Comparison of ENCODE assay signal across 8 mouse cellular contexts in genomic region chr11:120240206-120240605, GRCm38 (mm10). TPM values are rescaled to one million over a fixed set of nuclear protein-coding genes. Genes with fewer than 3 reads are reported as not detected.
DNase-seq lines count a peak whose midpoint lies in the region; ATAC-seq and TF ChIP-seq lines count a peak whose summit lies in the region.

No protein-coding gene starts in this region.

- no peak for TF ChIP-seq CTCF in embryonic fibroblast, embryonic 13.5 days (IDR thresholded peaks at IDR 0.05; ENCODE audit: borderline replicate concordance, insufficient read depth, low read length)

- H3K27ac ChIP-seq in embryonic fibroblast, embryonic 13.5 days (ENCODE audit: insufficient read depth, low read length), result peak overlapping the region; percentile 93
- H3K27ac ChIP-seq in heart, embryonic 11.5 days (ENCODE audit: low read depth, low read length), result peak overlapping the region; percentile 92
- peak overlapping the region; percentile 98 for H3K27ac ChIP-seq in kidney, embryonic 14.5 days (ENCODE audit: low read depth, low read length)
- H3K27ac ChIP-seq in liver, embryonic 12.5 days, result peak overlapping the region; percentile 63
- H3K27ac ChIP-seq in neural tube, embryonic 12.5 days, result peak overlapping the region; percentile 94

- ATAC-seq in heart, embryonic 11.5 days (replicated peaks; ENCODE audit: insufficient number of reproducible peaks, low FRiP score, low TSS enrichment), result peak; percentile 67; the same call in 1 of the 2 replicates
- ATAC-seq in kidney, embryonic 14.5 days (ENCODE audit: low FRiP score, low TSS enrichment), result peak; percentile 43
- peak; percentile 55 for ATAC-seq in liver, embryonic 12.5 days
- no peak for ATAC-seq in neural tube, embryonic 12.5 days (ENCODE audit: low FRiP score, low read depth)
- no peak for ATAC-seq in erythroblast, adult 5-6 weeks (replicated peaks; ENCODE audit: low FRiP score, poor library complexity, severe bottlenecking)

- TF ChIP-seq POLR2A in embryonic fibroblast, embryonic 13.5 days (IDR thresholded peaks at IDR 0.05; ENCODE audit: low read depth, low read length), result peak; percentile 63; the same call in 1 of the 2 replicates

- no peak overlapping the region for H3K4me3 ChIP-seq in embryonic fibroblast, embryonic 13.5 days (ENCODE audit: insufficient read depth, low read length)
- peak overlapping the region; percentile 78 for H3K4me3 ChIP-seq in heart, embryonic 11.5 days (ENCODE audit: low read depth, low read length)
- H3K4me3 ChIP-seq in kidney, embryonic 14.5 days (ENCODE audit: low read length), result peak overlapping the region; percentile 92
- peak overlapping the region; percentile 28; the same call in 1 of the 2 replicates for H3K4me3 ChIP-seq in liver, embryonic 12.5 days
- peak overlapping the region; percentile 97 for H3K4me3 ChIP-seq in neural tube, embryonic 12.5 days

- no peaks in the 10 kb centered on the region for H3K9me3 ChIP-seq in heart, embryonic 11.5 days (replicated peaks; ENCODE audit: control insufficient read depth, low read length)
- no peaks in the 10 kb centered on the region for H3K9me3 ChIP-seq in kidney, embryonic 14.5 days (ENCODE audit: control insufficient read depth, low read length)
- H3K9me3 ChIP-seq in liver, embryonic 12.5 days (replicated peaks), result no peaks in the 10 kb centered on the region
- H3K9me3 ChIP-seq in neural tube, embryonic 12.5 days, result no peaks in the 10 kb centered on the region

- peak overlapping the region; percentile 100 for H3K4me2 ChIP-seq in heart, embryonic 11.5 days
- peak overlapping the region; percentile 98 for H3K4me2 ChIP-seq in kidney, embryonic 14.5 days (replicated peaks; ENCODE audit: low read depth, low read length)
- peak overlapping the region; percentile 59 for H3K4me2 ChIP-seq in liver, embryonic 12.5 days
- H3K4me2 ChIP-seq in neural tube, embryonic 12.5 days (replicated peaks), result peak overlapping the region; percentile 98

- H3K36me3 ChIP-seq in heart, embryonic 11.5 days (ENCODE audit: control insufficient read depth, insufficient read depth, low read length), result no peaks in the 10 kb centered on the region
- H3K36me3 ChIP-seq in kidney, embryonic 14.5 days (ENCODE audit: control insufficient read depth, insufficient read depth, low read length), result peaks cover 6% of the 10 kb centered on the region; the same call in 1 of the 2 replicates
- no peaks in the 10 kb centered on the region for H3K36me3 ChIP-seq in liver, embryonic 12.5 days
- peaks cover 8% of the 10 kb centered on the region for H3K36me3 ChIP-seq in neural tube, embryonic 12.5 days

- peak overlapping the region; percentile 76 for H3K9ac ChIP-seq in heart, embryonic 11.5 days (ENCODE audit: low read depth, low read length)
- H3K9ac ChIP-seq in kidney, embryonic 14.5 days (ENCODE audit: low read depth, low read length), result peak overlapping the region; percentile 99
- no peak overlapping the region for H3K9ac ChIP-seq in liver, embryonic 12.5 days
- peak overlapping the region; percentile 100 for H3K9ac ChIP-seq in neural tube, embryonic 12.5 days

- peak; percentile 79 for DNase-seq in right cerebral cortex, adult 18-20 months
- DNase-seq in right cerebral cortex, postnatal 36 days (ENCODE audit: low spot score in 2 of 2), result no peak

- peaks cover 5% of the 10 kb centered on the region for H3K27me3 ChIP-seq in heart, embryonic 11.5 days (ENCODE audit: control insufficient read depth, insufficient read depth, low read length)
- no peaks in the 10 kb centered on the region for H3K27me3 ChIP-seq in kidney, embryonic 14.5 days (ENCODE audit: control insufficient read depth, insufficient read depth, low read length)
- peaks cover 64% of the 10 kb centered on the region for H3K27me3 ChIP-seq in liver, embryonic 12.5 days (replicated peaks)
- H3K27me3 ChIP-seq in neural tube, embryonic 12.5 days (replicated peaks), result no peaks in the 10 kb centered on the region

- peaks cover 22% of the 10 kb centered on the region for H3K4me1 ChIP-seq in embryonic fibroblast, embryonic 13.5 days (ENCODE audit: control insufficient read depth, insufficient read depth, low read length)
- H3K4me1 ChIP-seq in heart, embryonic 11.5 days (ENCODE audit: control insufficient read depth, insufficient read depth, low read length), result peaks cover 50% of the 10 kb centered on the region
- H3K4me1 ChIP-seq in kidney, embryonic 14.5 days (ENCODE audit: control insufficient read depth, insufficient read depth, low read length), result peaks cover 68% of the 10 kb centered on the region
- H3K4me1 ChIP-seq in liver, embryonic 12.5 days, result peaks cover 73% of the 10 kb centered on the region
- peaks cover 69% of the 10 kb centered on the region for H3K4me1 ChIP-seq in neural tube, embryonic 12.5 days

- under 1% methylated on average over 10 of the region's 10 CpGs for WGBS in heart, embryonic 11.5 days (ENCODE audit: insufficient replicate concordance)
- 0% methylated on average over 10 of the region's 10 CpGs for WGBS in kidney, embryonic 14.5 days
- 7% methylated on average over 10 of the region's 10 CpGs for WGBS in liver, embryonic 12.5 days (ENCODE audit: insufficient replicate concordance)
- WGBS in neural tube, embryonic 12.5 days, result under 1% methylated on average over 10 of the region's 10 CpGs

RNA-seq across cellular contexts. Expression of gene Bahcc1, which starts 7.5 kb away (rescaled TPM):
- 17.9 and 18.6 TPM in 2 replicates for polyA plus RNA-seq in embryonic fibroblast, embryonic 13.5 days (2011; ENCODE audit: insufficient read length, low read depth, missing spikeins)
- 7.0 and 9.1 TPM in 2 replicates for polyA plus RNA-seq in heart, embryonic 11.5 days (2014; fragmentation: Nextera tagmentation; extraction: Ambion mirVana)
- polyA plus RNA-seq in kidney, embryonic 14.5 days (2014; fragmentation: Nextera tagmentation; extraction: Ambion mirVana), result 20.3 and 27.2 TPM in 2 replicates
- polyA plus RNA-seq in liver, embryonic 12.5 days (2016; fragmentation: Nextera tagmentation; extraction: Ambion mirVana), result 3.0 and 3.5 TPM in 2 replicates
- 21.6 and 22.8 TPM in 2 replicates for polyA plus RNA-seq in neural tube, embryonic 12.5 days (2016; fragmentation: Nextera tagmentation; extraction: Ambion mirVana)
- total RNA-seq in erythroblast, adult 5-6 weeks (2015; ENCODE audit: low replicate concordance), result 2.1 and 3.3 TPM in 2 replicates
- total RNA-seq in erythroblast, adult 5-6 weeks (2017; ENCODE audit: low replicate concordance), result 0.84 and 2.0 TPM in 2 replicates

Comparison
In these comparisons a context has a peak if more than half of its experiments do, and no peak if none do; other contexts are left out.
1. ATAC-seq: peak in heart, embryonic 11.5 days (single experiment), kidney, embryonic 14.5 days (single experiment) and liver, embryonic 12.5 days (single experiment); none in neural tube, embryonic 12.5 days (single experiment) and erythroblast, adult 5-6 weeks (single experiment).
2. Peak in every context shown above with its lines, with median percentiles within 50 percentile points of each other: H3K27ac ChIP-seq and H3K4me2 ChIP-seq.